In genomic region chr7:99956095-99956494, GRCm38 (mm10) we compare ENCODE assay signal across 29 mouse cellular contexts. TPM values are rescaled to one million over a fixed set of nuclear protein-coding genes. Genes with fewer than 3 reads are reported as not detected.
DNase-seq lines count a peak whose midpoint lies in the region; ATAC-seq and TF ChIP-seq lines count a peak whose summit lies in the region.
"Had no signal": no experiment of that assay in that cellular context is flagged by ENCODE, and none has a peak within 500 bp of the region (broad histone marks: within the 10 kb centered on the region; RNA-seq: fewer than 3 reads in every experiment).

No protein-coding gene starts in this region.

- no peaks in the 10 kb centered on the region for H3K36me3 ChIP-seq in midbrain, embryonic 11.5 days (ENCODE audit: control insufficient read depth, insufficient read depth, low read length)
- no peaks in the 10 kb centered on the region for H3K36me3 ChIP-seq in midbrain, postnatal 0 days (ENCODE audit: insufficient read depth, low read length)
- H3K36me3 ChIP-seq: forebrain, embryonic 15.5 days had no signal

- no peaks in the 10 kb centered on the region for H3K27me3 ChIP-seq in midbrain, embryonic 11.5 days (ENCODE audit: control insufficient read depth, insufficient read depth, low read length)
- no peaks in the 10 kb centered on the region for H3K27me3 ChIP-seq in midbrain, postnatal 0 days (ENCODE audit: insufficient read depth, low read length)
- H3K27me3 ChIP-seq: embryonic facial prominence, embryonic 13.5 days; forebrain, embryonic 12.5 days; forebrain, embryonic 15.5 days; heart, embryonic 13.5 days; hindbrain, embryonic 12.5 days; intestine, embryonic 15.5 days had no signal

- 98% methylated on average over 7 of the region's 7 CpGs for WGBS in midbrain, embryonic 11.5 days
- 95% methylated on average over 7 of the region's 7 CpGs for WGBS in midbrain, postnatal 0 days

- H3K4me2 ChIP-seq in midbrain, embryonic 11.5 days: no peak overlapping the region
- H3K4me2 ChIP-seq in midbrain, postnatal 0 days (ENCODE audit: low read depth, low read length, poor library complexity, severe bottlenecking): no peak overlapping the region
- H3K4me2 ChIP-seq: embryonic facial prominence, embryonic 13.5 days; forebrain, embryonic 12.5 days; forebrain, embryonic 15.5 days; heart, embryonic 13.5 days; hindbrain, embryonic 12.5 days; intestine, embryonic 15.5 days had no signal

- no peak for ATAC-seq in midbrain, embryonic 11.5 days (ENCODE audit: low FRiP score)
- no peak for ATAC-seq in midbrain, postnatal 0 days (ENCODE audit: low FRiP score)
- peak; percentile 88 for ATAC-seq in granulocyte monocyte progenitor cell, adult 5-6 weeks (replicated peaks; ENCODE audit: poor library complexity, severe bottlenecking)
- peak; percentile 64 for ATAC-seq in megakaryocyte progenitor cell, adult 5-6 weeks (replicated peaks; ENCODE audit: poor library complexity)
- ATAC-seq: activated CD4-positive, CD25-positive, alpha-beta regulatory T cell, adult 4 months; forebrain, embryonic 15.5 days; hindbrain, embryonic 16.5 days; intestine, embryonic 15.5 days had no signal

- TF ChIP-seq CTCF in midbrain, postnatal 0 days (IDR thresholded peaks at IDR 0.05): no peak

- H3K4me3 ChIP-seq in midbrain, embryonic 11.5 days (ENCODE audit: low read depth, low read length): no peak overlapping the region
- no peak overlapping the region for H3K4me3 ChIP-seq in midbrain, postnatal 0 days (ENCODE audit: low read depth, low read length)
- H3K4me3 ChIP-seq: embryonic facial prominence, embryonic 10.5 days; embryonic facial prominence, embryonic 13.5 days; erythroblast, embryonic 14.5 days; forebrain, embryonic 12.5 days; forebrain, embryonic 15.5 days; gastrocnemius, adult 2 months; heart, adult 2 months; heart, embryonic 10.5 days; heart, embryonic 13.5 days; hindbrain, embryonic 12.5 days; intestine, embryonic 15.5 days had no signal

- H3K9me3 ChIP-seq in midbrain, embryonic 11.5 days (ENCODE audit: control insufficient read depth, low read length): no peaks in the 10 kb centered on the region
- H3K9me3 ChIP-seq in midbrain, postnatal 0 days (ENCODE audit: low read length): no peaks in the 10 kb centered on the region
- H3K9me3 ChIP-seq: embryonic facial prominence, embryonic 10.5 days; embryonic facial prominence, embryonic 13.5 days; forebrain, embryonic 12.5 days; forebrain, embryonic 15.5 days; heart, embryonic 10.5 days; heart, embryonic 13.5 days; hindbrain, embryonic 12.5 days; intestine, embryonic 15.5 days had no signal

- no peak overlapping the region for H3K27ac ChIP-seq in midbrain, embryonic 11.5 days (ENCODE audit: low read depth, low read length)
- H3K27ac ChIP-seq in midbrain, postnatal 0 days (ENCODE audit: low read depth, low read length): no peak overlapping the region
- H3K27ac ChIP-seq: embryonic facial prominence, embryonic 10.5 days; embryonic facial prominence, embryonic 13.5 days; forebrain, embryonic 12.5 days; forebrain, embryonic 15.5 days; gastrocnemius, adult 2 months; heart, adult 2 months; heart, embryonic 10.5 days; heart, embryonic 13.5 days; hindbrain, embryonic 12.5 days; intestine, embryonic 15.5 days had no signal

- DNase-seq in midbrain, embryonic 11.5 days (ENCODE audit: low spot score, missing footprints): peak; percentile 21
- no peak for DNase-seq in midbrain, postnatal 0 days (ENCODE audit: low spot score)
- peak; percentile 25 for DNase-seq in A20 (ENCODE audit: low read depth, low spot score)
- no peak for DNase-seq in urinary bladder, postnatal 10 days (ENCODE audit: low spot score)
- DNase-seq in frontal cortex, adult 2 months (ENCODE audit: extremely low spot score in 1 of 2, low spot score in 1 of 2): no peak
- DNase-seq: adrenal gland, adult 8-10 months; adrenal gland, postnatal 25 days; cerebellum, adult 18-20 months; cerebellum, adult 9-11 months; cerebellum, postnatal 25 days; embryo, embryonic 11 days; gastrocnemius, adult 2 months; gastrocnemius, postnatal 14 days; heart, adult 2 months had no signal

- no peak overlapping the region for H3K9ac ChIP-seq in midbrain, embryonic 11.5 days (ENCODE audit: low read length)
- H3K9ac ChIP-seq in midbrain, postnatal 0 days (replicated peaks; ENCODE audit: low read length, poor library complexity, severe bottlenecking): no peak overlapping the region
- H3K9ac ChIP-seq: embryonic facial prominence, embryonic 13.5 days; forebrain, embryonic 12.5 days; forebrain, embryonic 15.5 days; heart, embryonic 13.5 days; hindbrain, embryonic 12.5 days; intestine, embryonic 15.5 days had no signal

- H3K4me1 ChIP-seq in midbrain, embryonic 11.5 days (ENCODE audit: control insufficient read depth, insufficient read depth, low read length): no peaks in the 10 kb centered on the region
- H3K4me1 ChIP-seq in midbrain, postnatal 0 days (ENCODE audit: insufficient read depth, low read length): no peaks in the 10 kb centered on the region
- H3K4me1 ChIP-seq: embryonic facial prominence, embryonic 10.5 days; embryonic facial prominence, embryonic 13.5 days; forebrain, embryonic 12.5 days; hindbrain, embryonic 12.5 days; intestine, embryonic 15.5 days had no signal

RNA-seq across cellular contexts. Expression of gene Rnf169, which starts 24.2 kb away (rescaled TPM):
- polyA plus RNA-seq in midbrain, embryonic 11.5 days (2014; fragmentation: Nextera tagmentation; extraction: Ambion mirVana): 6.5 and 6.6 TPM in 2 replicates
- total RNA-seq in midbrain, postnatal 0 days (2014; rRNA removed): 17.1 and 18.8 TPM in 2 replicates
- polyA plus RNA-seq in midbrain, postnatal 0 days (2015; fragmentation: Nextera tagmentation; extraction: Ambion mirVana): 3.1 and 3.6 TPM in 2 replicates
- total RNA-seq in granulocyte monocyte progenitor cell, adult 5-6 weeks (2014; fragmentation: Nextera tagmentation): 15.2 and 18.9 TPM in 2 replicates
- total RNA-seq in granulocyte monocyte progenitor cell, adult 5-6 weeks (2017): 15.7 and 17.9 TPM in 2 replicates
- 11.3 and 13.3 TPM in 2 replicates for total RNA-seq in megakaryocyte progenitor cell, adult 5-6 weeks (2015)
- total RNA-seq in megakaryocyte progenitor cell, adult 5-6 weeks (2017): 14.1 and 18.3 TPM in 2 replicates
- polyA plus RNA-seq in frontal cortex, adult 2 months (2012; rRNA removed): 20.2 and 22.0 TPM in 2 replicates

RNA-seq across cellular contexts. Expression of gene Chrdl2, which starts 49.9 kb away (rescaled TPM):
- polyA plus RNA-seq in midbrain, embryonic 11.5 days (2014; fragmentation: Nextera tagmentation; extraction: Ambion mirVana): 0.11 TPM in 1 of 2 replicates, not detected in the other
- 1.7 TPM in 1 of 2 replicates, not detected in the other for total RNA-seq in midbrain, postnatal 0 days (2014; rRNA removed)
- polyA plus RNA-seq in midbrain, postnatal 0 days (2015; fragmentation: Nextera tagmentation; extraction: Ambion mirVana): 0.21 and 0.23 TPM in 2 replicates
- not detected in 2 replicates for total RNA-seq in granulocyte monocyte progenitor cell, adult 5-6 weeks (2014; fragmentation: Nextera tagmentation)
- not detected in 2 replicates for total RNA-seq in granulocyte monocyte progenitor cell, adult 5-6 weeks (2017)
- total RNA-seq in megakaryocyte progenitor cell, adult 5-6 weeks (2015): not detected in 2 replicates
- total RNA-seq in megakaryocyte progenitor cell, adult 5-6 weeks (2017): not detected in 2 replicates
- 0.36 and 0.65 TPM in 2 replicates for polyA plus RNA-seq in frontal cortex, adult 2 months (2012; rRNA removed)
- total RNA-seq: adrenal gland, adult 8-10 months; adrenal gland, postnatal 25 days; hematopoietic stem cell, adult 5-6 weeks had no signal
- polyA plus RNA-seq: activated CD4-positive, CD25-positive, alpha-beta regulatory T cell, adult 4 months; erythroblast, embryonic 14.5 days; forebrain, embryonic 15.5 days; heart, embryonic 16.5 days had no signal

Comparison
In these comparisons a context has a peak if more than half of its experiments do, and no peak if none do; other contexts are left out.
1. DNase-seq: peak in midbrain, embryonic 11.5 days (single experiment) and A20 (single experiment); none in midbrain, postnatal 0 days (single experiment), urinary bladder, postnatal 10 days (single experiment) and frontal cortex, adult 2 months (0 of 2).
2. ATAC-seq: peak in granulocyte monocyte progenitor cell, adult 5-6 weeks (single experiment) and megakaryocyte progenitor cell, adult 5-6 weeks (single experiment); none in midbrain, embryonic 11.5 days (single experiment) and midbrain, postnatal 0 days (single experiment).